Mouse (Mus musculus) kidney, postnatal 0 days (tissue): ENCODE data around the gene Nbl1. TPM values are rescaled to one million over a fixed set of nuclear protein-coding genes. Genes with fewer than 3 reads are reported as not detected.

Experiments
- ATAC-seq: fragments of 200-750 bp; cut with Nextera tagmentation; replicated peaks from 2 replicates; pipeline ENCODE4 v1.8.0; 2017; ENCODE audit warnings: low read depth, moderate number of reproducible peaks, moderate TSS enrichment, moderate library complexity; ENCODE audit not compliant: low FRiP score
- DNase-seq: peaks from one replicate; pipeline ENCODE4 v3.0.0-alpha.2; 2016; ENCODE audit warnings: low spot score
- H3K27ac ChIP-seq: fragments of 300-500 bp; sonication (generic); 2 replicates; pipeline ENCODE4 v1.5.1; 2014; ENCODE audit warnings: mild to moderate bottlenecking
- H3K27me3 ChIP-seq: fragments of 300-500 bp; sonication (generic); 2 replicates; pipeline ENCODE4 v1.6.1; 2014; ENCODE audit warnings: low read length, mixed read lengths; ENCODE audit not compliant: insufficient read depth
- H3K36me3 ChIP-seq: fragments of 300-500 bp; sonication (generic); 2 replicates; pipeline ENCODE4 v1.6.1; 2014; ENCODE audit warnings: low read length, mixed read lengths; ENCODE audit not compliant: insufficient read depth
- H3K4me1 ChIP-seq: fragments of 300-500 bp; sonication (generic); replicated peaks from 2 replicates; pipeline ENCODE4 v1.6.1; 2014; ENCODE audit warnings: antibody characterized with exemption, low read length, mixed read lengths; ENCODE audit not compliant: insufficient read depth
- H3K4me2 ChIP-seq: fragments of 300-500 bp; sonication (generic); 2 replicates; pipeline ENCODE4 v1.6.1; 2014; ENCODE audit warnings: mild to moderate bottlenecking, low read length, moderate library complexity, mixed read lengths
- H3K4me3 ChIP-seq: fragments of 300-500 bp; sonication (generic); replicated peaks from 2 replicates; pipeline ENCODE4 v1.5.1; 2014; ENCODE audit warnings: low read depth, low read length
- H3K9ac ChIP-seq: fragments of 300-500 bp; sonication (generic); 2 replicates; pipeline ENCODE4 v1.6.1; 2014; ENCODE audit warnings: low read depth, low read length
- H3K9me3 ChIP-seq: fragments of 300-500 bp; sonication (generic); replicated peaks from 2 replicates; pipeline ENCODE4 v1.6.1; 2016; ENCODE audit warnings: low read length, inconsistent platforms, mixed read lengths
- CTCF ChIP-seq: IDR thresholded peaks from 2 replicates; pipeline ENCODE4 v1.5.1; 2016; ENCODE audit warnings: antibody characterized with exemption, low read depth, mild to moderate bottlenecking, moderate library complexity
- WGBS: fragments of 180-500 bp; shearing (Covaris S2); extraction: QIAGEN DNeasy Blood & Tissue Kit; methylation state at CpG from one replicate; pipeline ENCODE4 v1.1.7; 2014; 5-methylcytosine and 5-hydroxymethylcytosine counted together
- polyA plus RNA-seq: library from polyadenylated mRNA; unstranded; fragments of >200 nt; fragmentation: Nextera tagmentation; extraction: Ambion mirVana; gene quantifications from 2 replicates; pipeline ENCODE4 v1.2.1, GENCODE M21; 2015

Gene Nbl1
- polyA plus RNA-seq, 1 experiment from 2014 or later: 39.4 TPM

DNA sequence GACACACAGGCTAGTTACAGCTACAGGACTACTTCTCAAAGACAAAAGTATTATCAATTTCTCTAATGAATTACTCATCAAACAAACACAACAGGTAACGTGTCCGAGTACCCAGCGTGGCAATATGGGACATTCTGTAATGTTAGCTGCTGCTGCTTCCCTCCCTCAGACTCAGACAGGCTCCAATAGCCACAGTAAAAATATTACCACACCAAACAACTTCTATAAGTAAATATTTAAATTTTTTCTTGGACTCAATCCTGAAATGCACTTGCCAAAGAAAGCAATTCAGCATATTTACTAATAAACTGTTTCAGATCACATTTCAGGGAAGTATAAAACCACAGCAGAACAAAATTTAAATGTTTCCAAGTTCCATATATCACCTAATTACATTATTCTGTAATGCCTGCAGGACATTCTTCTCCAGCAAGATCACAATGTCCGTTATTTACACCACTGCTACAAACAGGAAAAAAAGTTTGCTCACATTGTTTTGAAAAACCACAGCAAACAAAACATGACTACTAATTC is 27.6 kb upstream of the Nbl1 start:
- H3K9ac ChIP-seq: no peak overlapping the region
- H3K27ac ChIP-seq: no peak overlapping the region
- ATAC-seq: no peak

DNA sequence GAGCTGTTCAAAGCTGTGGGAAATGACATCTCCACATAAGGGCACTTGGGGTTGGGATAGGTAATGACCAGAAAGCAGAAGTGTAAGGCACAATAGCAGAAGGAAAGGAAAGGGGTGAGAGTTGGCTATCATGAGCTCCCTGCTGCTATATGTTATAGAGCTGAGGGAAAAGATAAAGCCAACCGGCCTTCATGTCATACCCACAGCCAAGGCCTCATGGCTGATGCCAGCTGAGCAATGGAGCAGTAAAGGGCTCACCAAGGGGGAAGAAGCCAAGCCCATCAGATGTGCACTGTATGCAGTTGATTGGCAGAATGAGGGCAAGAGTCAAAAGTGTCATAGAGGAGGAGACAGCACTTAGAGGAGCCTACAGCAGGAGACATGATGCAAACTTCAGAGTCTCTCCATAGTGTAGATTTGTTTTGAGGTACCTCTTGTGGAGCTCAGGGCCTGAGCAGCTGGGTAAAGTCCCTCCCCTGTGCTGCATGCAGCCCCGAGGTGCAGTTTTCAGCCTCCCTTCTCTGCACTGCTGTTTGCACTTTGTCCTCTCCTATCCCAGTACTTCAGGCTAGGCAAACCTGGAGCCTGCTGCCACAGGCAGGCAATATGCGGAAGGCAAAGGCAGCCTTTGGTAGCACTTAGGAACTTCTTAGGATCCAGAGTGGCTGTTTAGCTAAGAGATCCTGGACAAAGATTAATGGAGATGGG is 23.7 kb upstream of the Nbl1 start:
- ATAC-seq (no peak), DNase-seq (no peak)
- no peaks in the 10 kb centered on the region for H3K27me3 ChIP-seq
- H3K27ac ChIP-seq: 0 out of 2 replicates have a peak overlapping the region, but pooled peaks have one; percentile 8
- peaks cover 11% of the 10 kb centered on the region for H3K4me1 ChIP-seq
- H3K4me2 ChIP-seq: no peak overlapping the region
- H3K9me3 ChIP-seq: no peaks in the 10 kb centered on the region
- no peak overlapping the region for H3K9ac ChIP-seq
- H3K4me3 ChIP-seq: no peak overlapping the region
- 72% methylated on average over 3 of the region's 3 CpGs for WGBS
- no peaks in the 10 kb centered on the region for H3K36me3 ChIP-seq
- no peak for TF ChIP-seq CTCF

More for the DNA sequence above, 27.6 kb upstream of the Nbl1 start:
- Histone ChIP-seq H3K36me3 (no peaks in the 10 kb centered on the region), H3K4me1 (peaks cover 4% of the 10 kb centered on the region; the same call in 1 of the 2 replicates), H3K4me3 (no peak overlapping the region), H3K27me3 (no peaks in the 10 kb centered on the region), H3K9me3 (no peaks in the 10 kb centered on the region), H3K4me2 (no peak overlapping the region)
- DNase-seq: peak; percentile 66
- no peak for TF ChIP-seq CTCF
- WGBS: 44% methylated on average over 4 of the region's 4 CpGs

- DNase-seq (no peak), ATAC-seq (no peak)
- no peak overlapping the region for H3K9ac ChIP-seq
- 93% methylated on average over 5 of the region's 5 CpGs for WGBS
- H3K4me3 ChIP-seq: no peak overlapping the region
- H3K9me3 ChIP-seq: no peaks in the 10 kb centered on the region
- H3K27me3 ChIP-seq: no peaks in the 10 kb centered on the region
- H3K4me1 ChIP-seq: peaks cover 19% of the 10 kb centered on the region
- no peak overlapping the region for H3K27ac ChIP-seq
- H3K4me2 ChIP-seq: no peak overlapping the region
- TF ChIP-seq CTCF: peak; percentile 50
- no peaks in the 10 kb centered on the region for H3K36me3 ChIP-seq
These were observed 22.9 kb upstream of the Nbl1 start for GRCm38 (mm10) chr4:139115721-139116120.

DNA sequence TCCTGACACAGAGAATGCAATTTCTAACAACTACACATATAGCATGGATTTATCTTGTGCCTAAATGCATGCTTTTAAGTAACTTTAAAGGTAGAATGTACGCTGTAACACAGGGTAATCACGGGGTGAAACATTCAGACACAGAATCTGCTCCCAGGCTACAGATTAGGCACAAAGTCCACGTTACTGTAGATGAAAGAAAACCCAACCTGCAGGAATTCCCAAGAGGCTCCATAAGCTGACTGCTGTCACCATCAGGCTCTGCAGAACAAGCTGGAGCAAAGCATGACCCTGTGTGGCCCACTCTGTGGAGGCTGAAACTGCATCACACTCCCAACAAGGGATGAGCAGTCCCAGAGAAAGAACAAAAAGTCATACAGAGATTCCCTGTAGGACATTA is 19.7 kb upstream of the Nbl1 start:
- Histone ChIP-seq H3K27me3 (no peaks in the 10 kb centered on the region), H3K9ac (no peak overlapping the region), H3K36me3 (no peaks in the 10 kb centered on the region), H3K4me3 (no peak overlapping the region), H3K27ac (no peak overlapping the region), H3K4me1 (peaks cover 22% of the 10 kb centered on the region), H3K4me2 (no peak overlapping the region), H3K9me3 (no peaks in the 10 kb centered on the region)
- no peak for TF ChIP-seq CTCF
- no peak for DNase-seq
- WGBS: 61% methylated on average over 3 of the region's 3 CpGs
- no peak for ATAC-seq

DNA sequence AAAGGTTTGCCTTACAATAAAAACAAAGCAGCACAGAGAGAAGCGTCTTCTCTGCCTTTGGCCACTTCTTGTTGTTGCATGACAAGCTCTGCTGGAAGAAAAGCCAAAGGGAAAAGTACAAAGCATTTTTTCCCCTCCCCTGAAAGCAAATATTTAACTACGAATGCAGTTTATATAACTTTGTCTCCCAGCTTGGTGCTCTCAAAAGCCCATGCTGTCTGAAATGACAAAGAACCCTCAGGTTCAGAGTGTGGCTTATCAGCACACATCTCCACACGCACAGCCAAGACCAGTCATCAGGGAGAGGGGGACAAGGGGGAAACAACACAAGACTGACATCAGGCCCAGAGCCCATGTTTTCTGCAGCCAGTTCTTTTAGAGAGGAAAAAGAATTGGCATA is 18.6 kb upstream of the Nbl1 start:
- Histone ChIP-seq H3K4me1 (peaks cover 22% of the 10 kb centered on the region), H3K4me2 (peak overlapping the region; percentile 32; the same call in 1 of the 2 replicates), H3K9ac (no peak overlapping the region), H3K27ac (peak overlapping the region; percentile 86), H3K27me3 (no peaks in the 10 kb centered on the region), H3K36me3 (no peaks in the 10 kb centered on the region), H3K9me3 (no peaks in the 10 kb centered on the region), H3K4me3 (no peak overlapping the region)
- no peak for TF ChIP-seq CTCF
- WGBS: 18% methylated on average over 3 of the region's 3 CpGs
- ATAC-seq (no peak), DNase-seq (peak; percentile 74)

- Histone ChIP-seq H3K9me3 (no peaks in the 10 kb centered on the region), H3K4me2 (peak overlapping the region; percentile 32; the same call in 1 of the 2 replicates), H3K9ac (0 out of 2 replicates have a peak overlapping the region, but pooled peaks have one; percentile 35), H3K4me3 (no peak overlapping the region), H3K27me3 (no peaks in the 10 kb centered on the region), H3K4me1 (peaks cover 22% of the 10 kb centered on the region), H3K27ac (peak overlapping the region; percentile 86), H3K36me3 (no peaks in the 10 kb centered on the region)
- ATAC-seq: no peak
- TF ChIP-seq CTCF: no peak
- DNase-seq: no peak
- WGBS: 48% methylated on average over 3 of the region's 3 CpGs
These were observed 18.1 kb upstream of the Nbl1 start for GRCm38 (mm10) chr4:139110858-139111257.
